Mouse (Mus musculus) midbrain, embryonic 11.5 days (tissue): Measurements from ENCODE around the gene Rpl9-ps6. TPM values are rescaled to one million over a fixed set of nuclear protein-coding genes. Genes with fewer than 3 reads are reported as not detected.
"Not testable (repeated sequence)": the region's sequence is repeated elsewhere in the genome, so short reads cannot be mapped to it uniquely, and the experiment has no call there.

ENCODE experiments used
- ATAC-seq: fragments of 200-750 bp; cut with Nextera tagmentation; 2 replicates; pipeline ENCODE4 v1.8.0; 2017; ENCODE audit warnings: moderate TSS enrichment, moderate library complexity; ENCODE audit not compliant: low FRiP score
- DNase-seq: peaks from one replicate; pipeline ENCODE4 v3.0.0; 2015; ENCODE audit warnings: low spot score; ENCODE audit errors: missing footprints
- H3K27ac ChIP-seq: fragments of 300-500 bp; sonication (generic); 2 replicates; pipeline ENCODE4 v1.5.1; 2014; ENCODE audit warnings: low read depth, low read length
- H3K27me3 ChIP-seq: fragments of 300-500 bp; sonication (generic); 2 replicates; pipeline ENCODE4 v1.6.1; 2014; ENCODE audit warnings: mild to moderate bottlenecking, low read length, moderate library complexity, mixed read lengths; ENCODE audit not compliant: control insufficient read depth, insufficient read depth
- H3K36me3 ChIP-seq: fragments of 300-500 bp; sonication (generic); 2 replicates; pipeline ENCODE4 v1.6.1; 2014; ENCODE audit warnings: mild to moderate bottlenecking, low read length, moderate library complexity, mixed read lengths; ENCODE audit not compliant: control insufficient read depth, insufficient read depth
- H3K4me1 ChIP-seq: fragments of 300-500 bp; sonication (generic); 2 replicates; pipeline ENCODE4 v1.6.1; 2014; ENCODE audit warnings: low read length; ENCODE audit not compliant: control insufficient read depth, insufficient read depth
- H3K4me2 ChIP-seq: fragments of 300-500 bp; sonication (generic); 2 replicates; pipeline ENCODE4 v1.6.1; 2014; ENCODE audit warnings: mild to moderate bottlenecking, moderate library complexity
- H3K4me3 ChIP-seq: fragments of 300-500 bp; sonication (generic); 2 replicates; pipeline ENCODE4 v1.5.1; 2014; ENCODE audit warnings: low read depth, low read length
- H3K9ac ChIP-seq: fragments of 300-500 bp; sonication (generic); 2 replicates; pipeline ENCODE4 v1.6.1; 2014; ENCODE audit warnings: low read length
- H3K9me3 ChIP-seq: fragments of 300-500 bp; sonication (generic); 2 replicates; pipeline ENCODE4 v1.6.1; 2016; ENCODE audit warnings: low read length; ENCODE audit not compliant: control insufficient read depth
- WGBS: fragments of 180-500 bp; shearing (Covaris S2); extraction: QIAGEN DNeasy Blood & Tissue Kit; methylation state at CpG from one replicate; pipeline ENCODE4 v1.1.7; 2014; 5-methylcytosine and 5-hydroxymethylcytosine counted together
- polyA plus RNA-seq: library from polyadenylated mRNA; unstranded; fragments of >200 nt; fragmentation: Nextera tagmentation; extraction: Ambion mirVana; gene quantifications from 2 replicates; pipeline ENCODE4 v1.2.1, GENCODE M21; 2014

The Rpl9-ps6 gene
- polyA plus RNA-seq, 1 experiment from 2014 or later, result 81.3 TPM

DNA sequence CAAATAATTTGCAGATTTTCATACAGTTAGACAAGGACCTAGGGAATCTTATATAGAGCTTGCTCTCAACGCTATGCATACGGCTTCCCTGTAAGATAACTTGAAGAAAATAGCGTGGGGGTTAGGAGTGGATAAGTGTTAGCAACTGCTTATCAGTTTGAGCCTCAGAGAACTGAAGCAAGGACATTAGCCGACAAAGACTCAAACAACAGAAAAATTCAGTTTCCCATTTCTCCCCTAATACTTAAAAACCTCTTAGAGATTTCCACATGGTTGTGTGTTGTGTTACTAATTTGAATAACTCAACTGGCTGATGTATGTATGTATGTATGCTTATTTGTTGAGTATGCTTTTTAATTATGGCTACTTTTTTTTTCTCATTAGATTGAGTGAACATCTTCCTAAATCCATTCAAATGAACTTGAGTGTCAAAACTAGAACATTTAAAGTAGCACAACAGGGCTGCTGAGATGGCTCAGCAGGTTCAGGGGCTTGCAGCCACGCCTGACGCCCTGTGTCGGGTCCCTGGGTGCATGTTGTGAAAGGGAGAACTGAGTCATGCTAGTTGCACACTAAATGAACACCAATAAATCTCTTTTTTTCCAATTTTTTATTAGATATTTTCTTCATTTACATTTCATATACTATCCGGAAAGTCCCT lies 21.3 kb upstream of the Rpl9-ps6 start:
- peak overlapping the region; percentile 75 for H3K4me2 ChIP-seq
- no peak overlapping the region for H3K4me3 ChIP-seq
- DNase-seq (peak; percentile 49), ATAC-seq (no peak)
- H3K27me3 ChIP-seq, result no peaks in the 10 kb centered on the region
- H3K4me1 ChIP-seq, result peaks cover 13% of the 10 kb centered on the region
- no peak overlapping the region for H3K27ac ChIP-seq
- H3K9ac ChIP-seq, result no peak overlapping the region
- 0 out of 2 replicates have a peak, but pooled peaks cover 3% of the 10 kb centered on the region for H3K36me3 ChIP-seq
- no peaks in the 10 kb centered on the region for H3K9me3 ChIP-seq
- 90% methylated on average over 8 of the region's 8 CpGs for WGBS

- H3K36me3 ChIP-seq, H3K9me3 ChIP-seq, H3K27me3 ChIP-seq: not testable (repeated sequence)
- peak overlapping the region; percentile 75 for H3K4me2 ChIP-seq
- peak overlapping the region; percentile 76 for H3K27ac ChIP-seq
- peak; percentile 94 for DNase-seq
- ATAC-seq, result peak; percentile 86
- peak overlapping the region; percentile 79 for H3K9ac ChIP-seq
- H3K4me1 ChIP-seq, result peaks cover 13% of the 10 kb centered on the region
- whole genome bisulfite sequencing, result 2% methylated on average over 43 of the region's 47 CpGs
- peak overlapping the region; percentile 72 for H3K4me3 ChIP-seq
Measured at GRCm38 (mm10) chr19:32486106-32486724, 19.8 kb upstream of the Rpl9-ps6 start.

GRCm38 (mm10) chr19:32485681-32486105 lies 19.3 kb upstream of the Rpl9-ps6 start, which contains the start of gene Minpp1:
Gene Minpp1, plus strand, starts transcription at chr19:32485769.
- H3K4me3 ChIP-seq, result peak within 1 kb of the TSS; percentile 72
- H3K9ac ChIP-seq, result peak within 1 kb of the TSS; percentile 79
- no peaks in the 10 kb centered on the region for H3K27me3 ChIP-seq
- H3K4me2 ChIP-seq, result peak within 1 kb of the TSS; percentile 75
- WGBS, result under 1% methylated on average over 64 of the region's 64 CpGs
- DNase-seq (peak; percentile 99), ATAC-seq (peak; percentile 94)
- no peaks in the 10 kb centered on the region for H3K36me3 ChIP-seq
- peak within 1 kb of the TSS; percentile 76 for H3K27ac ChIP-seq
- no peaks in the 10 kb centered on the region for H3K9me3 ChIP-seq
- H3K4me1 ChIP-seq, result peaks cover 13% of the 10 kb centered on the region

- Histone ChIP-seq H3K27ac (no peak overlapping the region), H3K4me1 (peaks cover 13% of the 10 kb centered on the region), H3K4me3 (peak overlapping the region; percentile 72), H3K27me3 (no peaks in the 10 kb centered on the region), H3K9me3 (no peaks in the 10 kb centered on the region), H3K9ac (peak overlapping the region; percentile 79), H3K36me3 (no peaks in the 10 kb centered on the region), H3K4me2 (peak overlapping the region; percentile 75)
- 17% methylated on average over 13 of the region's 13 CpGs for WGBS
- ATAC-seq (peak; percentile 38; the same call in 1 of the 2 replicates), DNase-seq (no peak)
Measured at GRCm38 (mm10) chr19:32484941-32485660, 18.7 kb upstream of the Rpl9-ps6 start.

DNA sequence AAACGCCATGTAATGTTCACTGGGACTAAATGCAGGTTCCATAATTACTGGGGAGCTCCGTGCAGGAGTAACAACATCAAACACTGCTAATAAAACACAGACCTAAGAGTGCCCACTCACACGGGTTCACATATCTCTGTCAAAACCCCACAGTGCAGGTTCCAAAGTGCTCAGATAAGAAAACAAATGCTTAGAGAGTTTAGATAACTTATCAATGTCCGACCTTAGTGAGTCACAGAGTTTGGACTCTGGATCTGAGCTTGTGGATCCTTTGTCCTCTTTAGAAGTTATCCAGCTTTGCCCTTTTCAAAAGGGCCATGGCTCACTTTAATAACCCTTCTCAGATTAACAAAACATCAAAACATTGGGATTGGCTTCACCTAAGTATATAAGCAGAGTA lies 15.1 kb upstream of the Rpl9-ps6 start:
- H3K27me3 ChIP-seq, result no peaks in the 10 kb centered on the region
- no peak overlapping the region for H3K9ac ChIP-seq
- no peaks in the 10 kb centered on the region for H3K36me3 ChIP-seq
- DNase-seq (no peak), ATAC-seq (no peak)
- no peak overlapping the region for H3K4me3 ChIP-seq
- no peaks in the 10 kb centered on the region for H3K9me3 ChIP-seq
- H3K4me2 ChIP-seq, result no peak overlapping the region
- peaks cover 4% of the 10 kb centered on the region for H3K4me1 ChIP-seq
- WGBS, result 83% methylated on average over 4 of the region's 4 CpGs
- no peak overlapping the region for H3K27ac ChIP-seq

DNA sequence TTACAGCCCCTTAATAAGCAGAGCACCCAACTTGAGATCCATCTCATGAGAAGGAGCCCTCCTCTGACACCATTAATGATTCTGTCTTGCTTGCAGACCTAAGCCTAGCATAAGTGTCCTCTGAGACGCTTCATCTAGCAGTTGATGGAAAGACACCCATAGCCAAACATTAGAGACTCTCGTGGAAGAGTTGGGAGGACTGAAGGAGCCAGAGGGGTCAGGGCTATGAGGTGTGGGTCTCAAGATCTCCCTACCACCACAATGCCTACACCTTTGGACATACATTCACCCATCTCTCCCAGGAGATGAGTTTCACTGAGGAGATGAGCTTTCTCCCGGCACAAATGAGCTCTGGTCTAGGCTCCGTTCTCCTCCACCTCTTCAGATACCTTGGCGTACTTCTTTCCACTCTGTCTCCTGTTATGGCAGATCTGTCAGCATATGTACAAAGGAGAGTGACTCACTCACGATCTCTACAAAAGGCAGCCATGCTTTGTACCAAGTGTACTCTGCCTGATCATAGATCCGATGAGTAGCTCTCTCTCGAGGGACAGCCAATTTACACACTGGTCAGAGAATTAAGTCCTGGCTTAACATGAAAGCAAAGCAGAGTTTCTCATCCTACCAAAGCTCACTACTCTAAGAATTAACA lies 14.5 kb upstream of the Rpl9-ps6 start:
- Histone ChIP-seq H3K27me3 (no peaks in the 10 kb centered on the region), H3K27ac (no peak overlapping the region), H3K9ac (no peak overlapping the region), H3K4me2 (no peak overlapping the region), H3K4me1 (peaks cover 3% of the 10 kb centered on the region), H3K4me3 (no peak overlapping the region), H3K9me3 (no peaks in the 10 kb centered on the region), H3K36me3 (no peaks in the 10 kb centered on the region)
- no peak for DNase-seq
- WGBS, result 92% methylated on average over 8 of the region's 8 CpGs
- no peak for ATAC-seq

GRCm38 (mm10) chr19:32480255-32480654 lies 13.9 kb upstream of the Rpl9-ps6 start:
- H3K9me3 ChIP-seq, result no peaks in the 10 kb centered on the region
- no peaks in the 10 kb centered on the region for H3K27me3 ChIP-seq
- H3K4me3 ChIP-seq, result no peak overlapping the region
- DNase-seq (no peak), ATAC-seq (no peak)
- no peak overlapping the region for H3K4me2 ChIP-seq
- 91% methylated on average over 5 of the region's 5 CpGs for WGBS
- peaks cover 3% of the 10 kb centered on the region for H3K4me1 ChIP-seq
- no peak overlapping the region for H3K9ac ChIP-seq
- H3K36me3 ChIP-seq, result no peaks in the 10 kb centered on the region
- H3K27ac ChIP-seq, result no peak overlapping the region

- DNase-seq (no peak), ATAC-seq (no peak)
- Histone ChIP-seq H3K9me3 (no peaks in the 10 kb centered on the region), H3K4me3 (no peak overlapping the region), H3K36me3 (no peaks in the 10 kb centered on the region), H3K9ac (no peak overlapping the region), H3K4me1 (no peaks in the 10 kb centered on the region), H3K27me3 (no peaks in the 10 kb centered on the region), H3K4me2 (no peak overlapping the region), H3K27ac (no peak overlapping the region)
- WGBS, result 88% methylated on average over 4 of the region's 4 CpGs
Measured at GRCm38 (mm10) chr19:32476712-32477052, 10.3 kb upstream of the Rpl9-ps6 start.
